Mouse (Mus musculus) midbrain, embryonic 13.5 days (tissue): Measurements from ENCODE around the gene Hcfc2. TPM values are rescaled to one million over a fixed set of nuclear protein-coding genes. Genes with fewer than 3 reads are reported as not detected.

ENCODE experiments used
- ATAC-seq: fragments of 200-750 bp; cut with Nextera tagmentation; 2 replicates; pipeline ENCODE4 v1.8.0; 2017; ENCODE audit warnings: mild to moderate bottlenecking, moderate TSS enrichment, moderate library complexity
- H3K27ac ChIP-seq: fragments of 300-500 bp; sonication (generic); 2 replicates; pipeline ENCODE4 v1.5.1; 2015; ENCODE audit warnings: inconsistent platforms, mild to moderate bottlenecking, moderate library complexity
- H3K27me3 ChIP-seq: fragments of 300-500 bp; sonication (generic); 2 replicates; pipeline ENCODE4 v1.6.1; 2015; ENCODE audit warnings: mild to moderate bottlenecking, inconsistent platforms
- H3K36me3 ChIP-seq: fragments of 300-500 bp; sonication (generic); 2 replicates; pipeline ENCODE4 v1.6.1; 2015; ENCODE audit warnings: mild to moderate bottlenecking, inconsistent platforms
- H3K4me1 ChIP-seq: fragments of 300-500 bp; sonication (generic); replicated peaks from 2 replicates; pipeline ENCODE4 v1.6.1; 2015; ENCODE audit warnings: inconsistent platforms
- H3K4me2 ChIP-seq: fragments of 300-500 bp; sonication (generic); replicated peaks from 2 replicates; pipeline ENCODE4 v1.6.1; 2015; ENCODE audit warnings: moderate library complexity, mild to moderate bottlenecking, inconsistent platforms
- H3K4me3 ChIP-seq: fragments of 300-500 bp; sonication (generic); replicated peaks from 2 replicates; pipeline ENCODE4 v1.5.1; 2015; ENCODE audit warnings: mild to moderate bottlenecking, inconsistent platforms
- H3K9ac ChIP-seq: fragments of 300-500 bp; sonication (generic); replicated peaks from 2 replicates; pipeline ENCODE4 v1.6.1; 2015; ENCODE audit warnings: mild to moderate bottlenecking, inconsistent platforms
- H3K9me3 ChIP-seq: fragments of 300-500 bp; sonication (generic); 2 replicates; pipeline ENCODE4 v1.6.1; 2016; ENCODE audit warnings: mild to moderate bottlenecking, inconsistent platforms
- WGBS: fragments of 180-500 bp; shearing (Covaris S2); methylation state at CpG from one replicate; pipeline ENCODE4 v1.1.7; 2015; 5-methylcytosine and 5-hydroxymethylcytosine counted together
- polyA plus RNA-seq: library from polyadenylated mRNA; unstranded; fragments of >200 nt; fragmentation: Nextera tagmentation; extraction: Ambion mirVana; gene quantifications from 2 replicates; pipeline ENCODE4 v1.2.1, GENCODE M21; 2015

The Hcfc2 gene
- polyA plus RNA-seq, 1 experiment from 2014 or later = 45.9 TPM

- Histone ChIP-seq H3K4me1 (no peaks in the 10 kb centered on the region; the same call in 1 of the 2 replicates), H3K36me3 (no peaks in the 10 kb centered on the region), H3K9ac (no peak overlapping the region), H3K4me3 (no peak overlapping the region), H3K27me3 (no peaks in the 10 kb centered on the region), H3K27ac (no peak overlapping the region), H3K9me3 (no peaks in the 10 kb centered on the region), H3K4me2 (no peak overlapping the region)
- no peak for ATAC-seq
- 98% methylated on average over 14 of the region's 14 CpGs for WGBS
Observed at GRCm38 (mm10) chr10:82779831-82780230, 83.9 kb downstream of the Hcfc2 start.

- Histone ChIP-seq H3K36me3 (no peaks in the 10 kb centered on the region), H3K4me3 (no peak overlapping the region), H3K9ac (no peak overlapping the region), H3K27me3 (no peaks in the 10 kb centered on the region), H3K4me2 (no peak overlapping the region), H3K27ac (no peak overlapping the region), H3K4me1 (no peaks in the 10 kb centered on the region; the same call in 1 of the 2 replicates), H3K9me3 (no peaks in the 10 kb centered on the region)
- ATAC-seq = no peak
- WGBS = 91% methylated on average over 3 of the region's 3 CpGs
Observed at GRCm38 (mm10) chr10:82780322-82780721, 84.4 kb downstream of the Hcfc2 start.

- no peaks in the 10 kb centered on the region for H3K27me3 ChIP-seq
- no peaks in the 10 kb centered on the region for H3K9me3 ChIP-seq
- no peaks in the 10 kb centered on the region for H3K36me3 ChIP-seq
- H3K4me3 ChIP-seq = no peak overlapping the region
- ATAC-seq = no peak
- H3K4me1 ChIP-seq = no peaks in the 10 kb centered on the region; the same call in 1 of the 2 replicates
- H3K4me2 ChIP-seq = no peak overlapping the region
- no peak overlapping the region for H3K9ac ChIP-seq
- H3K27ac ChIP-seq = no peak overlapping the region
Observed at GRCm38 (mm10) chr10:82780816-82781215, 84.9 kb downstream of the Hcfc2 start.

- Histone ChIP-seq H3K4me3 (no peak overlapping the region), H3K27me3 (no peaks in the 10 kb centered on the region), H3K9ac (no peak overlapping the region), H3K4me1 (no peaks in the 10 kb centered on the region; the same call in 1 of the 2 replicates), H3K9me3 (no peaks in the 10 kb centered on the region), H3K36me3 (no peaks in the 10 kb centered on the region), H3K4me2 (no peak overlapping the region), H3K27ac (no peak overlapping the region)
- WGBS = 50% methylated on average over 2 of the region's 2 CpGs
- no peak for ATAC-seq
Observed at GRCm38 (mm10) chr10:82782472-82782871, 86.5 kb downstream of the Hcfc2 start.

GRCm38 (mm10) chr10:82789181-82789580 lies 93.2 kb downstream of the Hcfc2 start:
- Histone ChIP-seq H3K27me3 (no peaks in the 10 kb centered on the region), H3K4me3 (no peak overlapping the region), H3K4me2 (no peak overlapping the region), H3K4me1 (no peaks in the 10 kb centered on the region), H3K36me3 (no peaks in the 10 kb centered on the region), H3K9ac (no peak overlapping the region), H3K9me3 (no peaks in the 10 kb centered on the region), H3K27ac (no peak overlapping the region)
- no peak for ATAC-seq

- Histone ChIP-seq H3K27ac (no peak overlapping the region), H3K9ac (no peak overlapping the region), H3K4me2 (no peak overlapping the region), H3K4me1 (0 out of 2 replicates have a peak, but pooled peaks cover 5% of the 10 kb centered on the region), H3K9me3 (no peaks in the 10 kb centered on the region), H3K4me3 (no peak overlapping the region), H3K36me3 (no peaks in the 10 kb centered on the region), H3K27me3 (no peaks in the 10 kb centered on the region)
- ATAC-seq = no peak
- 89% methylated on average over 5 of the region's 5 CpGs for WGBS
Observed at GRCm38 (mm10) chr10:82790504-82790903, 94.5 kb downstream of the Hcfc2 start.

- Histone ChIP-seq H3K4me3 (no peak overlapping the region), H3K9ac (no peak overlapping the region), H3K36me3 (no peaks in the 10 kb centered on the region), H3K27me3 (no peaks in the 10 kb centered on the region), H3K9me3 (no peaks in the 10 kb centered on the region), H3K27ac (no peak overlapping the region), H3K4me2 (no peak overlapping the region), H3K4me1 (0 out of 2 replicates have a peak, but pooled peaks cover 6% of the 10 kb centered on the region)
- 92% methylated on average over 3 of the region's 3 CpGs for WGBS
- ATAC-seq = no peak
Observed at GRCm38 (mm10) chr10:82791713-82792112, 95.8 kb downstream of the Hcfc2 start.

Other genes with a start within 250 kb of the Hcfc2 start
- not detected in 2 replicates for gene Gm1553, start 203.5 kb upstream of the Hcfc2 start, polyA plus RNA-seq
- 37.4 and 39.0 TPM in 2 replicates for gene 1190007I07Rik, start 72.9 kb upstream of the Hcfc2 start, polyA plus RNA-seq
- 229 and 241 TPM in 2 replicates for gene Tdg, start 66.3 kb upstream of the Hcfc2 start, polyA plus RNA-seq
- gene Glt8d2, start 5.5 kb upstream of the Hcfc2 start, polyA plus RNA-seq = 1.3 and 1.7 TPM in 2 replicates
- 57.6 and 57.8 TPM in 2 replicates for gene Nfyb, start 68.0 kb downstream of the Hcfc2 start, polyA plus RNA-seq
- 133 and 141 TPM in 2 replicates for gene Txnrd1, start 137.8 kb downstream of the Hcfc2 start, polyA plus RNA-seq
- 0.47 and 0.55 TPM in 2 replicates for gene Eid3, start 170.5 kb downstream of the Hcfc2 start, polyA plus RNA-seq